Comparison of ENCODE assay signal across 21 mouse cellular contexts in the genomic region with DNA sequence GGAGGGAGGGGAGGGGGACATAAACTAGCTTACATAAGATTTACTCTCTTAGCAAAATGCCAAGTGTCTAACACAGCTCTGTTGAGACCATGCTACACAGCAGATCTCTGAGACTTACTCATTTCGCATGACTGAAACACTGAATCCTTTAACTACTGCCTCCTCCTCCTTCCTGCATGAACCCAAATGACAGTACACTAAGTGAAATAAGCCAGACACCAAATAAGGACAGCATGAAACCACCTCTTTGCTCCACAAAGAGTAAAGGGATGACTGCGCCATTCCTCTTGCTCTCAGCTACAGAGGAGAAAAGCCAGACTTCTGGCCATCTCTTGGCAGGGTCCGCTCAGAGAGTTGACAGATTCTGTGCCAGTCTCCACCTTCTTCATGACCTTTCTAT.
A peak's percentile ranks its signal among the peaks of the same experiment; 100 is the strongest.
DNase-seq lines count a peak whose midpoint lies in the region; ATAC-seq lines count a peak whose summit lies in the region.
"Had no signal": no experiment of that assay in that cellular context is flagged by ENCODE, and none has a peak within 500 bp of the region (broad histone marks: within the 10 kb centered on the region; RNA-seq: fewer than 3 reads in every experiment).

No protein-coding gene starts in this region.

- no peak for DNase-seq in frontal cortex, adult 2 months (ENCODE audit: extremely low spot score in 1 of 2, low spot score in 1 of 2)
- peak; percentile 76 for DNase-seq in MN1 (ENCODE audit: low spot score)
- peak; percentile 48 for DNase-seq in brain, adult 2 months (ENCODE audit: low read depth, low spot score)
- DNase-seq in spleen, postnatal 14 days (ENCODE audit: low spot score in 2 of 2), result no peak
- no peak for DNase-seq in retina, embryonic 14.5 days (ENCODE audit: low spot score)
- DNase-seq: adrenal gland, adult 2 months; adrenal gland, adult 8-10 months; adrenal gland, postnatal 10 days; adrenal gland, postnatal 14 days; adrenal gland, postnatal 25 days; adrenal gland, postnatal 36 days; B cell, adult 2 months; cerebellum, adult 11 months; cerebellum, adult 11-12 months; cerebellum, adult 18-20 months; cerebellum, adult 2 months; cerebellum, adult 8-10 months had no signal

- ATAC-seq in frontal cortex, adult (ENCODE audit: low TSS enrichment), result peak; percentile 66; the same call in 1 of the 2 replicates
- ATAC-seq: activated CD4-positive, CD25-positive, alpha-beta regulatory T cell, adult 4 months; CD4-positive, CD25-positive, alpha-beta regulatory T cell, adult 4 months; Patski had no signal

Comparison
In these comparisons a context has a peak if more than half of its experiments do, and no peak if none do; other contexts are left out.
1. DNase-seq: peak in MN1 (single experiment) and brain, adult 2 months (single experiment); none in frontal cortex, adult 2 months (0 of 2), spleen, postnatal 14 days (0 of 2) and retina, embryonic 14.5 days (single experiment).